Mouse (Mus musculus): Measurements from ENCODE around the gene Kif23.

DNA sequence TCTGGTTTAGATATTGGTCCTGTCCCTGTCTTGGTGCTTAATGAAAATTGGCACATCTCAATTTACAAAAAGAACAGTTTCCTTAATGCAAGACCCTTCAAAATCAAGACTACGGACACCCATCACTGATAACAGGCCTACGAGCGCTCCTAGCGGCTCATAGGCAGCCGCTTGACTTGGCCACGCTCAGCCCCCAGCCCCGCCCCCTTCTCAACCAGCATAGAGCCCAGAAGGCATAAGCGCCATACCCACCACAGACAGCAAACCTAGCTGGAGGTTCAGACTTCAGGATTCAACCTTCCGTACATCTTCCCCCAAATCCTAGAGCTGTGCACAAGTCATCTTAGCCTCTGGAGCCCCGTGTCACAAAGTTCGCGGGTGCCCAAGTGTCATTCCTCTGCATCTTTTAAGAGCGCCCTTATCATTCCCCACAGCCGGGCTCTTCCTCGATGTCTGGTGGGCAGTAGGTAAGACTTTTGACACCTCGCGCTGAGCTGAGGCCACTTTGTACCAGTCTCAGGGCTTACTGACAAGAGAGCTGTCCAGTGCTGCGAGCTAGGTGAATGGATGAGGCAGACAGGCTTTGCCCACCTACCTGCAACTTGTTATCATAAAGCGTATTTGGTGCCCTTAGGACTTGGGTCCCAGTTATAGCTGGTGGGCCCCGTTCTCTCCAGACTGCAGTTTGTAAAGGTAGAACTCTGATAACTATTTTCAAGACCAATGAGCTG is 35.9 kb downstream of the Kif23 start:
- TF ChIP-seq CTCF (IDR thresholded peaks at IDR 0.05; ENCODE audit: control insufficient read depth, insufficient read depth, insufficient read length) (no peak), MYOD1 (IDR thresholded peaks at IDR 0.05; ENCODE audit: control insufficient read depth, insufficient read length, low read depth) (no peak), FOSL1 (IDR thresholded peaks at IDR 0.05; ENCODE audit: insufficient read depth, low read length, poor library complexity, severe bottlenecking) (no peak), USF1 (IDR thresholded peaks at IDR 0.05; ENCODE audit: low read depth) (no peak), CEBPB (IDR thresholded peaks at IDR 0.05; ENCODE audit: low read depth) (no peak), MYOG (IDR thresholded peaks at IDR 0.05; ENCODE audit: control insufficient read depth, extremely low read depth, insufficient read length) (no peak), MAX (IDR thresholded peaks at IDR 0.05) (no peak)

Data from C2C12 (cell line).